Mouse (Mus musculus) limb, embryonic 13.5 days (tissue): Measurements from ENCODE around the gene Ugt1a6b. TPM values are rescaled to one million over a fixed set of nuclear protein-coding genes. Genes with fewer than 3 reads are reported as not detected.
"Not testable (repeated sequence)": the region's sequence is repeated elsewhere in the genome, so short reads cannot be mapped to it uniquely, and the experiment has no call there.

Experiments used
- ATAC-seq: fragments of 200-750 bp; cut with Nextera tagmentation; 2 replicates; pipeline ENCODE4 v1.8.0; 2017; ENCODE audit warnings: low read depth, moderate number of reproducible peaks, moderate TSS enrichment; ENCODE audit not compliant: low FRiP score
- H3K27ac ChIP-seq: fragments of 300-500 bp; sonication (generic); 2 replicates; pipeline ENCODE4 v1.5.1; 2015; ENCODE audit warnings: inconsistent platforms, mild to moderate bottlenecking, moderate library complexity
- H3K27me3 ChIP-seq: fragments of 300-500 bp; sonication (generic); 2 replicates; pipeline ENCODE4 v1.6.1; 2015; ENCODE audit warnings: mild to moderate bottlenecking, inconsistent platforms
- H3K36me3 ChIP-seq: fragments of 300-500 bp; sonication (generic); 2 replicates; pipeline ENCODE4 v1.6.1; 2015; ENCODE audit warnings: inconsistent platforms, mild to moderate bottlenecking, moderate library complexity
- H3K4me1 ChIP-seq: fragments of 300-500 bp; sonication (generic); 2 replicates; pipeline ENCODE4 v1.6.1; 2015; ENCODE audit warnings: inconsistent platforms
- H3K4me2 ChIP-seq: fragments of 300-500 bp; sonication (generic); replicated peaks from 2 replicates; pipeline ENCODE4 v1.6.1; 2015; ENCODE audit warnings: inconsistent platforms, mild to moderate bottlenecking, moderate library complexity
- H3K4me3 ChIP-seq: fragments of 300-500 bp; sonication (generic); 2 replicates; pipeline ENCODE4 v1.5.1; 2015; ENCODE audit warnings: moderate library complexity, mild to moderate bottlenecking, inconsistent platforms
- H3K9ac ChIP-seq: fragments of 300-500 bp; sonication (generic); 2 replicates; pipeline ENCODE4 v1.6.1; 2015; ENCODE audit warnings: mild to moderate bottlenecking, inconsistent platforms
- H3K9me3 ChIP-seq: fragments of 300-500 bp; sonication (generic); 2 replicates; pipeline ENCODE4 v1.6.1; 2016; ENCODE audit warnings: inconsistent platforms
- WGBS: fragments of 180-500 bp; shearing (Covaris S2); methylation state at CpG from one replicate; pipeline ENCODE4 v1.1.7; 2015; 5-methylcytosine and 5-hydroxymethylcytosine counted together
- polyA plus RNA-seq: library from polyadenylated mRNA; unstranded; fragments of >200 nt; fragmentation: Nextera tagmentation; extraction: Ambion mirVana; gene quantifications from 2 replicates; pipeline ENCODE4 v1.2.1, GENCODE M21; 2015

Ugt1a6b gene
- polyA plus RNA-seq, 1 experiment from 2014 or later = not detected

DNA sequence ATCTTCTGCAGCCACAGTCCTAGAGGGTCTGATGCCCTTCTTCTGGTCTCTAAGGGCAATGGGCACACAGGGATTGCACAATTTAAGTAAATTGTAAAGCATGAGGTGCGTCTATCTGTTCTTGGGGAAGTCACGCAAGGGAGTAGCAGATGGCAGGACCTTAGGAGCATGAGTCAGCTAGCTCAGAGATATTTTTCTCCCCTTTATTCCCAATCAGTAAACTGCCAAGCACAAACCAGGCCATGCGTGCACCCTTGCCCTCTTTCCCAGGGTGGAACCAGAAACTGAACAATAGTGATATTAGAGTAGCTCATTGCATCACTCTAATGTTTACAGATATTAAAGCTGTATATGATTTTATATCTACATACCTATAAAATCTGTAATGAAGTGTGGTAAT lies 4.5 kb upstream of the Ugt1a6b start:
- not testable (repeated sequence) for H3K9ac ChIP-seq, ATAC-seq, H3K4me2 ChIP-seq, H3K27ac ChIP-seq, H3K36me3 ChIP-seq, H3K9me3 ChIP-seq, H3K27me3 ChIP-seq, H3K4me3 ChIP-seq
- 95% methylated on average over 3 of the region's 3 CpGs for WGBS
- peaks cover 14% of the 10 kb centered on the region for H3K4me1 ChIP-seq

DNA sequence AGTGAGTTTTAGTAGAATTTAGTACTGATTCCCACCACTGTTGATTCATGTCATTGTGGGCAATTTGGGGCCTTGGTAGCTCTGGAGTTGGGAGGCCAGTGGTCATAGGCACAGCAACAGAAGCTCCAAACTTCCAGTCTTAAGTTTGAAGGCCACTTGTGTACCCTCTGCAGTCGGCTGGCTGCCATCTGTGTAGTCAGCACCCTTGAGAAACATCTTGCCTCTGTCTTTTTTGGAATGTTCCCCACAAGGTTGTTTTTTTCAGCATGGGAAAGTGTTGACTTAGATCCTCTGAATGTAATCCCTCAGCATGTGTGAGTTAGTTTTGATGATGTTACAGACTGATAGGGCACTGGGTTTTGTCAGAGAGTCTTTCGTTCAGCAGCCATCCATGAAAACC lies 3.4 kb upstream of the Ugt1a6b start:
- not testable (repeated sequence) for H3K27me3 ChIP-seq
- WGBS = 84% methylated on average over 2 of the region's 2 CpGs

DNA sequence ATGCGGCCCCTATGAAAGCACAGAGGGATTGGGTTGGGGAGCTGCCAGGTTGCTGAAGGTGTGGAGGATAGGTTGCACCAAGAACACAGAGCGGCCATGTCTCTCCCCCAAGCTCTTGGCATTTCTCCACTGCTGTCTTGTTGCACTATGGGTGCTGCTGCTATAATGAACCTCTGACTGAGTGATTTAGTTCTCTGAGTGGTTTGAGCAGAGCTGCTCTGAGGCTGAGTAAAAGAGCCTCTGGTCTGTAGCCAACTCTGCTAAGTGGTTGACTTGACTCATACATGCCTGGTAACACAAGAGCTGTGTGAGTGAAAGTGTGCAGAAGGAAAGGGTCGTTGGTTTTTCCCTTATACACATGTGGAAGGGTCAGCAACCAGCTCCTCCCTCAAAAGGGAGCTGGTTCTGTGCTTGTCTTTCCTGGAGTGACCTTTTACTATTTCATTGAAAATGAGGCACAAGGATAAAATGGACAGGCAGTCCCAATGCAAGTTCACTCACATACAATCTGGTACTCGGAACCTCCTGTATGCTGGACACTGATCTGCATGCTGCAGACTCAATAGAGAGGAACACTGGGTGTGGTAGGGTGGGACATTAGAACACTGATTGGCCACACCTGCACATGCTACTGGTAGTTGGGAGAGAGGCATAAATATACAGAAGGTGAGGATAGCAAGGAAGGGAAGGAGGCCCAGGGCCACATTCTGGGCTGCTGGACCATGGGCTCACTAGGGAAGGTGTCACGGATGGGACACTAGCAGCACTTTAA lies 831 bp downstream of the Ugt1a6b start:
- not testable (repeated sequence) for ATAC-seq, H3K4me1 ChIP-seq, H3K9me3 ChIP-seq, H3K4me2 ChIP-seq, H3K9ac ChIP-seq, H3K27me3 ChIP-seq, H3K27ac ChIP-seq, H3K36me3 ChIP-seq, H3K4me3 ChIP-seq
- 85% methylated on average over 4 of the region's 5 CpGs for WGBS

More for the DNA sequence above, 3.4 kb upstream of the Ugt1a6b start:
- H3K4me2 ChIP-seq, H3K27ac ChIP-seq, H3K4me3 ChIP-seq, ATAC-seq, H3K9me3 ChIP-seq, H3K9ac ChIP-seq, H3K36me3 ChIP-seq: not testable (repeated sequence)
- peaks cover 11% of the 10 kb centered on the region for H3K4me1 ChIP-seq

DNA sequence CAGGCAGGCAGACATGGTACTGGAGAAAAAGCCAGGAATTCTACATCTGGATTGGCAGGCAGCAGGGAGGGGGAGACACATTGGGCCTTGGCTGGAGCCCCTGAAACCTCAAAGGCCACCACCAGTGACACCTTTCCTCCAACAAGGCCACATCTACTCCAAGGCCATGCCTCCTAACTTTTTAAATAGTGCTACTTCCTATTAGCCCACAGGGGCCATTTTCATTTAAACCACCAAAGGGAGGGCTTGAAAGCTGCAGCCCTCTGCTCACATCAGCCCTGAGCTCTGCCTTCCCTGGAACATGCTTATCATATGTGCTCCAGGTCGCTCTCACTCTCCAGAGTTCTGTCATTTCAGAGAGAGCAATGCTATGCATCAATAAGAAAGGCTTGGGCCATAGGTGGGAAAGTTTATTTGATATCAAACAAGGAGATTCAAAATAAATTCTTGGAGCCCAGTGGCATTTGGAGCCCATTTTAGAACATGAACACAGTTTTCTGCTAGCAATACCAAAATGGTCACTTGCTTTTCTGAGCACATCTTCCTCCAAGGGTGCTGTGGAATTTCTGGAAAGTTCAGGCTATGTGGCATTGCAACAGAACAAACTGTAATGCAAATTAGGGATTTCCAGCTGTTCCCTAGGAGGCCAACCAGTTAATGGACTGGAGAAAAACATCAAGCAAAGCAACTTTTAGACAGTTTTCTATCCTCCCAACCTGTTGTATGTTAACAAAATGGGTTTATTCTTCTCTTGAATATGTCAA lies 1.8 kb downstream of the Ugt1a6b start:
- Histone ChIP-seq H3K27me3 (no peaks in the 10 kb centered on the region), H3K9ac (no peak overlapping the region), H3K4me1 (no peaks in the 10 kb centered on the region), H3K4me3 (no peak overlapping the region), H3K27ac (no peak overlapping the region), H3K4me2 (no peak overlapping the region), H3K36me3 (no peaks in the 10 kb centered on the region), H3K9me3 (no peaks in the 10 kb centered on the region)
- no peak for ATAC-seq
- 85% methylated on average over 1 of the region's 1 CpGs for WGBS

DNA sequence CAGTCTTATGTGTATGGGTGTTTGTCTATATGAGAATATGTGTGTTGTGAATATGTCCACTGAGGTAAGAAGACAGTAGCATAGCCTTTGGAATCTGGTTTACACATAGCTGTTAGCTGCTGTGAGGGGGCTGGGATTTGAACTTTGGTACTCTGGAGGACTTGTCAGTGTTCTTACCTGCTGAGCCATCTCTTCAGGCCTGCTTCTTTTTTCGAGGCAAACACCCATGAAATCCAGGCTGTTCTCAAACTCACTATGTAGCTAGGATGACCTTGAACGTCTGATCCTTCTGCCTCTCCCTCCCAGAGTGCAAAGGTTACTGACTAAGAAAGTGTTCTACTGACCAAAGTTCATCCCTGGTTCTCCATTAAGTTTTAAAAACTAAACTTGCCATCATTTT lies 2.6 kb downstream of the Ugt1a6b start:
- 58% methylated on average over 2 of the region's 2 CpGs for WGBS
- no peak for ATAC-seq
- H3K9ac ChIP-seq = no peak overlapping the region
- no peaks in the 10 kb centered on the region for H3K9me3 ChIP-seq
- H3K36me3 ChIP-seq = no peaks in the 10 kb centered on the region
- H3K4me2 ChIP-seq = no peak overlapping the region
- H3K4me3 ChIP-seq = no peak overlapping the region
- H3K27me3 ChIP-seq = no peaks in the 10 kb centered on the region
- H3K27ac ChIP-seq = no peak overlapping the region
- no peaks in the 10 kb centered on the region for H3K4me1 ChIP-seq

DNA sequence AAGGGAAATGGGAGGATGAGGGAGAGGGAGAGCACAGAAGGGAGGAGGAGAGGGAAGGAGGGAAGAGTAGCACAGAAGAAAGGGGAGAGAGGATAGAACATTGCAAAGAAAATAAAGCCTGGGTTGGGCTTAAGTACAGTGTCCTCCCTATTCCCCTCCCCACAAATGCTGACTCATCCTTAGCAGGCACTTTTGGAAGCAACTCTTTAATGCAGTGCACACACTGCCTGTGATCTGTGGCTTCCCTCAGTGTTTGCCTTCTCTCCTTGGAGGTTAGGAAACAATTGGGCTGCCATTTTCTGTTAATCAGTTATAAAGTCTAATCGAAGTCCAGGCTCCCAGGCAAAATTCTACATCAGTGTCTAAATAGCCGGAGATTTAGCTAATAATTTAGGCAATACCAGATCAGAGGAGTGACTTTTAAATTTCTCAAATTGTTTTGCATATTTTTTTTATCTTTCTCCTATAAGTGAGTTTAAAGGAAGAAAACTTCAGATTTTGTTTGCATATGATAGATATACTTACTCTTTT lies 6.0 kb downstream of the Ugt1a6b start:
- whole genome bisulfite sequencing = 92% methylated on average over 2 of the region's 2 CpGs
- H3K27me3 ChIP-seq, H3K27ac ChIP-seq, ATAC-seq, H3K9me3 ChIP-seq, H3K4me3 ChIP-seq, H3K9ac ChIP-seq, H3K36me3 ChIP-seq, H3K4me2 ChIP-seq, H3K4me1 ChIP-seq: not testable (repeated sequence)

DNA sequence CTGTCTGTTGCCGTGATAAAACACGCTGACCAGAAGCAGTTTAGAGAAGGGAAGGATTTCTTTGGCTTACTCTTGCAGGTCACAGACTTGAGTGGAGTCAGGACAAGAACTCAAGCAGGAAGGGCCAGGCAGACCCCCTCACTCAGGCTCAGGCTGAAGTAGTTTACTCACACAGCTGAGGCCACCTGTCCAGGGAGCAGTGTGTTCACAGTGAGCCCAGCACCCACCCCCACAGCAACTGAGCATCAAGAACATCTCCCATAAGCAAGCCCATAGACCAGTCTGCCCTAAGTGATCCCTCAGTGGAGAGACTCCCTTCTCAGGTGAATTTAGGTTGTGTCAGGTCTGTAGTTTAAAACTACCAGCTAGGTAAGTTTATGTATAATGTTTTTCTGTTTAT lies 6.6 kb downstream of the Ugt1a6b start:
- 83% methylated on average over 2 of the region's 2 CpGs for WGBS
- not testable (repeated sequence) for H3K4me1 ChIP-seq

DNA sequence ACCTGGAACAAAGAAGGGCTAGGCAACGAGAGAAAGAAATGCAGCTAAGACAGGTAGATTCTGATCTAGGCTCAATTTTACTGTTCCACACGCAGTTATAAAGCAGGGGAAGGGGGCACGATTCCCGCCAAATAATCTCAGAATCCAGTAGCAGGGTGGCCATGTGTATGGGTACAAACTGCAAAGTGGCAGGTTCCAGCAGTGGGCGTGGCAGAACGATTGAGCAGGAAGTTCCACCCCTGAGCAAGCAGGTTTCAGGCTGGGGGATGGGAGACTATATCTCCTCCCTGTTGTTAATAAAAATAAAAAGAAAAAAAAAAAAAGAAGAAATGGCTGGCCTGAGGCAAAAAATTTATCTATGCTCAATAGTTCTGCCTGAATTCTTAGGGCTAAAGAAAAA lies 9.7 kb downstream of the Ugt1a6b start:
- H3K9ac ChIP-seq, H3K36me3 ChIP-seq, ATAC-seq, H3K4me2 ChIP-seq, H3K4me1 ChIP-seq, H3K9me3 ChIP-seq, H3K4me3 ChIP-seq, H3K27ac ChIP-seq, H3K27me3 ChIP-seq: not testable (repeated sequence)
- WGBS = 94% methylated on average over 6 of the region's 6 CpGs

More for the DNA sequence above, 6.6 kb downstream of the Ugt1a6b start:
- H3K9ac ChIP-seq, H3K36me3 ChIP-seq, H3K27ac ChIP-seq, H3K4me3 ChIP-seq, ATAC-seq, H3K4me2 ChIP-seq, H3K27me3 ChIP-seq, H3K9me3 ChIP-seq: not testable (repeated sequence)

DNA sequence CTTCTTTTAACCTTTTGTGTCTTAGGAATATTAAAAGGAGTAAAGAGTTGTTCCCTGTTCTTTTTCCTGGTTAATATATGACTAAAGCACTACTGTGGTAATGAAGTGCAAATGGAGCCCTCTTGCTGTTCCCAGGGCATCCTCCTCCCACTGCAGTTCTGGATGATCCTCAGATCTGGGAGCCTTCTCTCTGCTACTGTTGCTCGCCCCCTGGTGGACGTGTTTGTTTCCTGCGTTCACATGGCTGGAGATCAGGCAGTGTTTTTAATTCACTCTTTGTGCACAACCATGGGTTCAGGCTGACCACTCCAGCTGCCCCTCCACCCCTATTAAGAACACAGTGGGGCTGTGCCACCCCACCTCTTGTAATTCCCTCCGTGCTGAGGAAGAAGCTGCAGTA lies 17.5 kb downstream of the Ugt1a6b start:
- not testable (repeated sequence) for H3K4me1 ChIP-seq, H3K36me3 ChIP-seq, H3K27me3 ChIP-seq, H3K27ac ChIP-seq, ATAC-seq, H3K4me2 ChIP-seq, H3K9ac ChIP-seq, H3K4me3 ChIP-seq
- H3K9me3 ChIP-seq = peaks cover 10% of the 10 kb centered on the region; the same call in 1 of the 2 replicates
- 15% methylated on average over 4 of the region's 4 CpGs for whole genome bisulfite sequencing

DNA sequence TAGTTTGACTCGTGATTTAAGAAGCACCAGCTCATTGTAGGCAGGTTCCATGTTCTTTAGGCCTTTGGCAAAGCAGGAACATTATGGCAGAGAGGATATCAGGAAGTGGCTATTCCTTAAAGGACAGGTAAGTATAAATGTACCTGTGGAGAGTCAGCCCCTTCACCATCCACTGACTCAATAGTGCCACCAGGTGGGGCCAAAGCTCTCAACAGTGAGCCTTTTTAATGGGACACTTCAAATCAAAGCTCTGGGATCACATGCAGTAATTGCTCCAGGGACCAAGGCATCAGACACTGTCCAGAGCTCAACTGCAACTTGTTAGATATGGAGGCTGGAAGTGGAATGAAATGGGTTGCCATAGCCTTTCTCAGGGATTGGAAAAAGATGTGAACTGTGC lies 18.5 kb downstream of the Ugt1a6b start:
- not testable (repeated sequence) for H3K4me3 ChIP-seq, H3K9ac ChIP-seq, H3K27me3 ChIP-seq, H3K27ac ChIP-seq, H3K36me3 ChIP-seq, H3K4me2 ChIP-seq, H3K4me1 ChIP-seq, ATAC-seq
- WGBS = no CpG with 5 or more reads among the region's 1 CpGs
- H3K9me3 ChIP-seq = peaks cover 10% of the 10 kb centered on the region; the same call in 1 of the 2 replicates

DNA sequence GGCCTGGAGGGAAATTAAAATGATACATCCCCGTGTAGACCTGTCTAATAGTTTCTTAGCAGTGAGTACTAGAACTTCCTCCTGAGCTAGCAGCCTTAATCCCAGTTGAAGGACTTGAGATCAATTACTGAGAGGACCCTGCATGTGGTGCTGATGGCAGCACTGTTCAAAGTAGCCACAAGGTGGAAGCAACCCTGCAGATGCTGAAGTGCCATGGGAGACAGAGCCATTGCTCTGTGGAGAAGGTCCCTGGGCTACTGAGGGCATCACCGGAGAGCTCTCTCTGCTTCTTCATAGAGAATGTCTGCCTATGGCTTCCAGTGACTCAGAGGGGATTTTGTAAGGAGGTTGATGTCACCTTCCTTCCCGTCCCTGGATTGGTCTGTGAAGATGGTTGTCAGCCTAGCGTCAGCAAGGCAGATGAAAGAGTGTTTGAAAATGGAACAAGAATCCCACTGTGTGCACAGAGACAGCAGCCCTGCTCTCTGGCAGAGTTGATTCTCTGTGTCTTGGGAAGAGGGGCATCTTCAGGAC lies 22.8 kb downstream of the Ugt1a6b start:
- WGBS = 74% methylated on average over 4 of the region's 4 CpGs

DNA sequence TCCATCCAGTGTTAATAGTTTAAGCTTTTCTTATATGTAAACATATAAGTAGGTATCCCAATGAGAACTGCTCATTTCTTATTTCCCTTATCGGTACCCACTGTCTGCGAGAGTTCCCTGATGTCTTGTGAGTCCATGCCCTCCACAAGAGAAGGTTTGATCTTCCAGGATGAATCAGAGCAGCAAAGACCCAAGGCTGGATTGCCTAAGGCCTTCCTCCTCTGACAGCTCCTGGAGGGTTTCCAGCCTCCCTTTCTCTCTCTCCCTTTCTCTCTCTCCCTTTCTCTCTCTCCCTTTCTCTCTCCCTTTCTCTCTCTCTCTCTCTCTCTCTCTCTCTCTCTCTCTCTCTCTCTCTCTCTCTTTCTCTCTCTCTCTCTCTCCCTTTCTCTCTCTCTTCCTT lies 26.0 kb downstream of the Ugt1a6b start:
- not testable (repeated sequence) for ATAC-seq, H3K36me3 ChIP-seq, H3K4me3 ChIP-seq, H3K27ac ChIP-seq, H3K27me3 ChIP-seq, H3K4me2 ChIP-seq, H3K4me1 ChIP-seq, H3K9ac ChIP-seq, H3K9me3 ChIP-seq
- 81% methylated on average over 2 of the region's 2 CpGs for WGBS

More for the DNA sequence above, 22.8 kb downstream of the Ugt1a6b start:
- not testable (repeated sequence) for H3K27ac ChIP-seq, ATAC-seq, H3K27me3 ChIP-seq, H3K9ac ChIP-seq, H3K36me3 ChIP-seq, H3K4me1 ChIP-seq, H3K9me3 ChIP-seq, H3K4me3 ChIP-seq, H3K4me2 ChIP-seq
